Mouse (Mus musculus) adrenal gland, postnatal 36 days (tissue): Measurements from ENCODE around the gene Mtss1l. TPM values are rescaled to one million over a fixed set of nuclear protein-coding genes. Genes with fewer than 3 reads are reported as not detected.
A peak's percentile ranks its signal among the peaks of the same experiment; 100 is the strongest.
"Not testable (repeated sequence)": the region's sequence is repeated elsewhere in the genome, so short reads cannot be mapped to it uniquely, and the experiment has no call there.

Experiments
- DNase-seq, 2 experiments: peaks; one replicate each; pipeline ENCODE4 v3.0.0; 2021; ENCODE audit warnings: mixed read lengths in 1 of 2
- total RNA-seq, 2 experiments: library from RNA; stranded (reverse); gene quantifications; 2 replicates each; pipeline ENCODE4 v1.2.3; 2021

Mtss1l gene
- total RNA-seq, 2 experiments from 2014 or later: 20.8 to 23.1 TPM

DNA sequence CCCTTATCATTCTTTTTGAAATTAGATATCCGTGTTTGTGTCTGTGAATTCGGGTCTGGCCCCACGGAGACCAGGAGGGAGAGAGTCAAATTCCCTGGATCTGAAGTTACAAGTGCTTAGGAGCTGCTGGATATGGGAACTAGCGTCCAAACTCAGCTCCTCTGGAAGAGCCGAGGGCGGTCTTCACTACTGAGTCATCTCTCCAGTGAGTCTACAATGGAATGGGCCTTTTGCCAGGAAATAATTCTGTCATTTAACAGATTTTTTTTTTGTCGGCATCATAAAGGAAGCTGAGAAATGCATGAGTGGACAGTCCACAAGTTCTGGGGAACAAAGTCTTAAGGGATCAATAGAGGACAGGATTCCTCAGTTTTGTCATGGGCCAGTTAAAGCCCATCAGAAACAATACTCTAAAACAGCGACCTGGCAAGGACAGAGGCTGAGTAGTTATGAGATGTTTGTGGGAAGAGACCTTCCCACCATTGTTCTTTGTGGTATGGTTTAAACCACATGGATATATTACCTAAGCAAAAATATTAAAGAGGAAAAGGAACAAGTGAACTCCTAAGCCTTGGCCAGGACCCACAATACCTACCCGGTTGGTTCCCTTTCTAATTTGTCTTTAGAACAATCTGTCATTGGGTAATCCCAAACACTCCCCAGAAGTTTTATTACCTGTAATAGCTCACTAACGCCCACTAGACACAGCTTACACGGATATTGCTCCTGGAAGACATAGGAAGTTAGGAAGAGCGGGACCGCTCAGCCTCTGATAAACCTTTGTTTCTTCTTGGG, 58.8 kb downstream of the Mtss1l start:
- DNase-seq: peak in 1 of 2 experiments; percentile 32

GRCm38 (mm10) chr8:110785366-110785765, 64.1 kb downstream of the Mtss1l start:
- no peak for DNase-seq

- DNase-seq: not testable (repeated sequence)
Observed at GRCm38 (mm10) chr8:110786501-110786900, 65.2 kb downstream of the Mtss1l start.

DNA sequence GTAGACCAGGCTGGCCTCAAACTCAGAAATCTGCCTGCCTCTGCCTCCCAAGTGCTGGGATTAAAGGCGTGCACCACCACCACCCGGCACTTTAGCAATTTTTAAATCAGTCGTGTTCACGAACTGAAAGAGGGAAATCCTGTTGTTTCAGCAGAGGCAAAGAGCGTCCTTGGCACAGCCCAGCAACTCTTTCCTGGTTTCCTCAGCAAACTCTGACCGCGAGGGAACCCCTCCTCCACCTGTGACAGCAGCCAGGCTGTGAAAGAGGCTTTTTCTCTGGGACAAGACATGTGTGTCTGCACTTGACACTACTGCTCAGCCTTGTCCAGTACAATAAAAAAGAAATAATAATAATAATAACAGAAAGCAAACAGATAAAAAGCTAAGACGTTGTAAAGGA, 65.7 kb downstream of the Mtss1l start:
- no peak for DNase-seq

GRCm38 (mm10) chr8:110787411-110787954, 66.2 kb downstream of the Mtss1l start:
- DNase-seq: peak in 1 of 2 experiments; percentile 53

DNA sequence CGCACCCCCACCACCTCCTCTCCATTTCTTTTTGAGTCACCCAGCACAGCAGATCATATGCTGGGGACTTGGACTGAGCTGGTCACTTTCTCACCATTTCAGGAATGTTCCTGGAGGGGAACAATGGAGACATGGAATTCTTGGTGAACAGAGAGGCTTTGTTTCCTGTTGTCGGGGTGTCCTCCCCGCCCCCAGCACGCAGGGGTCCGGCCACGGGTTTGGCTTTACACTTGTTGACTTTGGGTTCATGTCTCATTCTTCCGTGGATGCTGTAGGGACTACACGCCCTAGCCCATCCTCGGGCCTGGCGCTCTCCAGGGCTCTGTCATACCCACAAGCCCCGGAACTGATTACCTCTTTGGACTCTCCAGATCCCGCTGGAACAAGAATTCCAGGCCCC, 67.7 kb downstream of the Mtss1l start:
- DNase-seq: no peak

- DNase-seq: no peak
Observed at GRCm38 (mm10) chr8:110789571-110789970, 68.3 kb downstream of the Mtss1l start.

DNA sequence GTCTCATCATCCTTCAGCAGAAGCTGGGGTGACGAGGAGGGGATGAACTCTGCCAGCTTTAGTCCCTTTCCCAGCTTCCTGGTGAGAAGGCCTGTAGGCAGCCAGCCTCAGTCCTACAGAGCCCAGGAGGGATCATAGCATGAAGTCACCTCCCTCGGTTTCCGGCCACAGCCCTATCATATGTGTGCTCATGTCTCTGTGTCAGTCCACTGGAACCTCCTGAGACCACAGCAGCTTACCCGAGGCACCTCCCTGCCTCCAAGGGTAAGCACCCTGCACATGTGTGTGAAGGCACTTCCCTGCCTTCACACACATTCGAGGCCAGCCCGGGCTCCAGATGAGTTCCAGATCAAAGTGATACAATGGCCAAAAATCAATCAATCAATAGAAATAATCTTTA, 69.0 kb downstream of the Mtss1l start:
- no peak for DNase-seq

Other genes starting within 250 kb of the Mtss1l start
- 10 to 100 TPM; 27.3 to 30.3 TPM for gene Vac14, start 102.9 kb upstream of the Mtss1l start, total RNA-seq
- 10 to 100 TPM; 19.6 to 51.0 TPM for gene Il34, start 84.4 kb downstream of the Mtss1l start, total RNA-seq
- 100 to 1,000 TPM in 1 of 2 experiments, 10 to 100 TPM in 1; 86.2 to 105 TPM for gene Cog4, start 125.1 kb downstream of the Mtss1l start, total RNA-seq
- 10 to 100 TPM; 76.9 to 81.8 TPM for gene Sf3b3, start 125.3 kb downstream of the Mtss1l start, total RNA-seq
- gene Fuk, start 181.0 kb downstream of the Mtss1l start, total RNA-seq: 1 to 10 TPM; 9.4 to 9.5 TPM
- gene St3gal2, start 198.4 kb downstream of the Mtss1l start, total RNA-seq: 10 to 100 TPM; 22.1 to 23.3 TPM